Mouse (Mus musculus): ENCODE data around the gene Gpr157. TPM values are rescaled to one million over a fixed set of nuclear protein-coding genes. Genes with fewer than 3 reads are reported as not detected.

Gene Gpr157
- polyA plus RNA-seq, 1 experiment from 2014 or later = 0.16 TPM

DNA sequence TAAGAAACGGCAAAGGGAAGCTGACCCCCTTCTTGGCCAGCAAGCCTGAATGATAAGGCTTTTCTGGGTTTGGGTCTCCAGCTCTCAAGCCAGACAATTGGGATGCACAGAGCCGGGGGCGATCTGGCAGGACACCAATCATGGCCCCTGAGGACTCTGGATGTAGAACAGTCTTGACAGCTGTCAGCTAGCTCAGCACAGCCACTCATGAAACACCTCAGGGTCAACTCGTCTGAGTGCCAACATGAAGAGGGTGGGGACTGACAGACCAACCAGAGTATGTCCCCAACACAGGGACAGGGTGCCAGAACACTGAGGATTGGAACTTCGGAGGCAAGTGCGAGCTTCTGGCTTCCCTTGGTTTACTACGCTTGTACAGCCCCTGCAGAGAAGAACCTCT, 7.9 kb upstream of the Gpr157 start:
- H3K9me3 ChIP-seq (ENCODE audit: control insufficient read depth, low read length) = no peaks in the 10 kb centered on the region

DNA sequence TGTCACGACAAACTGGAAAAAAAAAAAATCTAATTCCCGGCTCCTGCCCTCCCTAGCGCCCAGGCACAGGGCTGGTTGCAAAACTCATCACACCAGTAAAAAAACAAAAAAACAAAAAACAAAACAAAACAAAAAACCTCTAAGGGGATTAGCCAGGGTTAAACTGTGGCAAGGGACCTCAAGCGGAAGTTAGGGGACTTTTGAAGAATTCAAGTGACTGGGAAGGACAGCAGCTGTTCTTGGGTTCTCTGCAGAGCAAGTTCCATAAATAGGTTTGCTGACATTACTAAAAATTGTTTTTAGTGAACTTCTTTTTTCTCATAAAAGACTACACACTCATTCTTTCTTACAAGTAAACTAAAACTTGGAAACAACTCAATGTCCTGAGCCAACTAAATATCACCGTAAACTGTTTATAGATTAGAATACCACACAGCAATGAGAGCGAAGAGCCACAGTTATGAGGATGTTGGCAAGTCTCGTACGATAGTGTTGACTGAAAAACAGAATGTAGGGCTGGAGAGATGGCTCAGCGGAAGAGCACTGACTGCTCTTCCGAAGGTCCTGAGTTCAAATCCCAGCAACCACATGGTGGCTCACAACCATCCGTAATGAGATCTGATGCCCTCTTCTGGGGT, 6.7 kb upstream of the Gpr157 start:
- Histone ChIP-seq H3K9ac (replicated peaks; ENCODE audit: low read depth, low read length) (no peak overlapping the region), H3K9me3 (ENCODE audit: control insufficient read depth, low read length) (no peaks in the 10 kb centered on the region), H3K27me3 (ENCODE audit: control insufficient read depth, insufficient read depth, low read length) (no peaks in the 10 kb centered on the region), H3K4me1 (ENCODE audit: control insufficient read depth, insufficient read depth, low read length) (no peaks in the 10 kb centered on the region), H3K36me3 (ENCODE audit: control insufficient read depth, insufficient read depth, low read length) (no peaks in the 10 kb centered on the region), H3K4me3 (ENCODE audit: low read depth, low read length) (no peak overlapping the region), H3K4me2 (ENCODE audit: low read depth, low read length) (no peak overlapping the region), H3K27ac (ENCODE audit: low read depth, low read length) (no peak overlapping the region)
- 87% methylated on average over 11 of the region's 11 CpGs for WGBS
- no peak for ATAC-seq (ENCODE audit: low read depth)

More for the DNA sequence above, 7.9 kb upstream of the Gpr157 start:
- Histone ChIP-seq H3K4me3 (ENCODE audit: low read depth, low read length) (no peak overlapping the region), H3K36me3 (ENCODE audit: control insufficient read depth, insufficient read depth, low read length) (no peaks in the 10 kb centered on the region), H3K27me3 (ENCODE audit: control insufficient read depth, insufficient read depth, low read length) (no peaks in the 10 kb centered on the region), H3K4me2 (ENCODE audit: low read depth, low read length) (no peak overlapping the region), H3K9ac (replicated peaks; ENCODE audit: low read depth, low read length) (no peak overlapping the region), H3K4me1 (ENCODE audit: control insufficient read depth, insufficient read depth, low read length) (no peaks in the 10 kb centered on the region), H3K27ac (ENCODE audit: low read depth, low read length) (no peak overlapping the region)
- ATAC-seq (ENCODE audit: low read depth) = no peak
- 79% methylated on average over 7 of the region's 7 CpGs for WGBS

DNA sequence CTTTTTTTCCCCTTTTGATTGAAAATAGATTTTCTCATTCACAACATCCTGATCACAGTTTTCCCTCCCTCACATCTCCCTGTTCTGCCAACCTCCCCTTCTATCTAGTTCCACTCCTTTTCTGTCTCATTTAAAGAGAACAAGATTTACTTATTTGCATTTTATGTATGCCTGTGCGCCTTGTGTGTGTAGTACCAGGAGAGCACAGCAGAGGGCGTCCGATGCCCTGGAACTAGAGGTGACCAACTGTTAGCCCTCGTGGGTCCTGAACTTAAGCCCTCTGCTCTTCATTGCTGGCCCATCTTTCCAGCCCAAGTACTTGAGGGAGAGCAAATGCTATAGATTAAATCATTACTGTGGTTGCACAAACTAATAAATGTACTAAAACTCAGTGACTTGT, 1.8 kb upstream of the Gpr157 start:
- ATAC-seq (ENCODE audit: low read depth) = no peak
- Histone ChIP-seq H3K9me3 (ENCODE audit: control insufficient read depth, low read length) (no peaks in the 10 kb centered on the region), H3K27me3 (ENCODE audit: control insufficient read depth, insufficient read depth, low read length) (0 out of 2 replicates have a peak, but pooled peaks cover 3% of the 10 kb centered on the region), H3K27ac (ENCODE audit: low read depth, low read length) (no peak overlapping the region), H3K4me2 (ENCODE audit: low read depth, low read length) (no peak overlapping the region), H3K4me1 (ENCODE audit: control insufficient read depth, insufficient read depth, low read length) (peaks cover 8% of the 10 kb centered on the region), H3K9ac (replicated peaks; ENCODE audit: low read depth, low read length) (no peak overlapping the region), H3K4me3 (ENCODE audit: low read depth, low read length) (no peak overlapping the region), H3K36me3 (ENCODE audit: control insufficient read depth, insufficient read depth, low read length) (no peaks in the 10 kb centered on the region)
- WGBS = 80% methylated on average over 4 of the region's 4 CpGs

DNA sequence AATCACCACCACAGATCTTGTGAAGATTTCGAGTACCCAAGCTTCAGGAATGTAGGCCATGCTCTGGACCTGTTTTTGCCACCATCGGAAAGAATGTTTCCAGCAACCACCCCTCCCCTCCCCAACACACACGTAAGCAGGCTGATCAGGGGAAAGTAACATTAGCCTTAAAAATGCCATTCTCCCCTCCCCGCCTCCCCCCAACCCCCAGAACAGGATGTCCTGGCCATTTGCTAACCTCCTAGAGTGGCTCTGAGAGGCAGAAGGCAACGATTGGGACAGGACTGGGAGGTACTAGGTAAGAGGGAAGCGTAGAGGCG, 364 bp upstream of the Gpr157 start:
- Histone ChIP-seq H3K27ac (ENCODE audit: low read depth, low read length) (no peak overlapping the region), H3K9me3 (ENCODE audit: control insufficient read depth, low read length) (no peaks in the 10 kb centered on the region), H3K4me2 (ENCODE audit: low read depth, low read length) (peak overlapping the region; percentile 93), H3K4me1 (ENCODE audit: control insufficient read depth, insufficient read depth, low read length) (peaks cover 8% of the 10 kb centered on the region), H3K4me3 (ENCODE audit: low read depth, low read length) (peak overlapping the region; percentile 44), H3K36me3 (ENCODE audit: control insufficient read depth, insufficient read depth, low read length) (no peaks in the 10 kb centered on the region), H3K9ac (replicated peaks; ENCODE audit: low read depth, low read length) (peak overlapping the region; percentile 58; the same call in 1 of the 2 replicates), H3K27me3 (ENCODE audit: control insufficient read depth, insufficient read depth, low read length) (0 out of 2 replicates have a peak, but pooled peaks cover 3% of the 10 kb centered on the region)
- ATAC-seq (ENCODE audit: low read depth) = no peak
- 3% methylated on average over 7 of the region's 7 CpGs for whole genome bisulfite sequencing

DNA sequence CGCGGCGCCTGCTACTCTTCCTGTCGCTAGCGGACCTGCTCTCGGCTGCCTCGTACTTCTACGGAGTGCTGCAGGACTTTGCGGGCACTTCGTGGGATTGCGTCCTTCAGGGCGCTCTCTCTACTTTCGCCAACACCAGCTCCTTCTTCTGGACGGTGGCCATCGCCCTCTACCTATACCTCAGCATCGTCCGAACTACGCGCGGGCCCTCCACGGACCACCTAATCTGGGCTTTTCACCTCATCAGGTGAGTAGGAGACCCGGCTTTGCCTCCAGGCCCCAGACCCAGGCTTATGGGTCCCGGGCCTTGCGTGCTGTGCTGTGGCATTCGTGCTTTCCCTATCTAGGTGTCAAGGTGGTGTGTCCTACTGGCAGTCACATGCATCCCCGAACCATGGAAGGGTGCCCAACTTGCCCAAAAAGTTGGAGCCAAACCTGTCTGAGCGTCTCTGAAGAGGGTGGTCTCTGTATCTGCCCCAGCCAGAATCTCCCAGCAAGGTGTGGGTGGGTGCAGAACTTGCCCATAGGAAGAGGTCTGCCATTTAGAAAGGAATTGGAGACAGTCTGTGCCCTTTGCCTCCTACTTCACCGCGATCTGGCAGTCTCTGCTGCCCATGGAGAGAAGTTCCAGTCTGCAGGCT, 845 bp downstream of the Gpr157 start:
- 14% methylated on average over 29 of the region's 29 CpGs for WGBS
- H3K4me1 ChIP-seq (ENCODE audit: control insufficient read depth, insufficient read depth, low read length) = peaks cover 8% of the 10 kb centered on the region
- H3K27ac ChIP-seq (ENCODE audit: low read depth, low read length) = no peak overlapping the region
- no peaks in the 10 kb centered on the region for H3K36me3 ChIP-seq (ENCODE audit: control insufficient read depth, insufficient read depth, low read length)
- H3K9me3 ChIP-seq (ENCODE audit: control insufficient read depth, low read length) = no peaks in the 10 kb centered on the region
- peak overlapping the region; percentile 58 for H3K9ac ChIP-seq (replicated peaks; ENCODE audit: low read depth, low read length)
- H3K27me3 ChIP-seq (ENCODE audit: control insufficient read depth, insufficient read depth, low read length) = 0 out of 2 replicates have a peak, but pooled peaks cover 3% of the 10 kb centered on the region
- no peak for ATAC-seq (ENCODE audit: low read depth)
- H3K4me2 ChIP-seq (ENCODE audit: low read depth, low read length) = peak overlapping the region; percentile 93
- peak overlapping the region; percentile 44 for H3K4me3 ChIP-seq (ENCODE audit: low read depth, low read length)

DNA sequence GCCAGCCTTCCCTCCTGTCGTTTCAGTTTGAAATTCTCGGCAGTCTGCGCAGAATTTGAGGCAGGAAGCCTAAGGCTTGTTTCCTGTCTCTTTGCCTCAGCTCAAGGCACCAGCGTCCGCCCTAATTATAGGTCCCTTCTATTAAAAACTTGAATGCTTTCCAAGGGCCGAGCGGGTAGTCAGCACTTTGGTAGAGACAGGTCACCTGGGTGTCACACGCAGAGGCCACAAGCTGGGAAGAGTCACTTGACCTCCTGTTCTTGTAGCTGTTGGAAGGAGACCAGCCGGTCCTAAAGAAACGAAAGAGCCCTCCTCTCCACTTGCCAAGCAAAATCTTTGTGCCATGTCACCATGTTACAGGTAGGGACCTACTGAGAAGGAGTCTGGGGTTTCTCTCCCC, 2.0 kb downstream of the Gpr157 start:
- Histone ChIP-seq H3K4me3 (ENCODE audit: low read depth, low read length) (no peak overlapping the region), H3K9me3 (ENCODE audit: control insufficient read depth, low read length) (no peaks in the 10 kb centered on the region), H3K9ac (replicated peaks; ENCODE audit: low read depth, low read length) (no peak overlapping the region), H3K4me1 (ENCODE audit: control insufficient read depth, insufficient read depth, low read length) (peaks cover 8% of the 10 kb centered on the region), H3K27me3 (ENCODE audit: control insufficient read depth, insufficient read depth, low read length) (0 out of 2 replicates have a peak, but pooled peaks cover 3% of the 10 kb centered on the region), H3K4me2 (ENCODE audit: low read depth, low read length) (no peak overlapping the region), H3K27ac (ENCODE audit: low read depth, low read length) (no peak overlapping the region), H3K36me3 (ENCODE audit: control insufficient read depth, insufficient read depth, low read length) (no peaks in the 10 kb centered on the region)
- 81% methylated on average over 10 of the region's 10 CpGs for WGBS
- no peak for ATAC-seq (ENCODE audit: low read depth)

DNA sequence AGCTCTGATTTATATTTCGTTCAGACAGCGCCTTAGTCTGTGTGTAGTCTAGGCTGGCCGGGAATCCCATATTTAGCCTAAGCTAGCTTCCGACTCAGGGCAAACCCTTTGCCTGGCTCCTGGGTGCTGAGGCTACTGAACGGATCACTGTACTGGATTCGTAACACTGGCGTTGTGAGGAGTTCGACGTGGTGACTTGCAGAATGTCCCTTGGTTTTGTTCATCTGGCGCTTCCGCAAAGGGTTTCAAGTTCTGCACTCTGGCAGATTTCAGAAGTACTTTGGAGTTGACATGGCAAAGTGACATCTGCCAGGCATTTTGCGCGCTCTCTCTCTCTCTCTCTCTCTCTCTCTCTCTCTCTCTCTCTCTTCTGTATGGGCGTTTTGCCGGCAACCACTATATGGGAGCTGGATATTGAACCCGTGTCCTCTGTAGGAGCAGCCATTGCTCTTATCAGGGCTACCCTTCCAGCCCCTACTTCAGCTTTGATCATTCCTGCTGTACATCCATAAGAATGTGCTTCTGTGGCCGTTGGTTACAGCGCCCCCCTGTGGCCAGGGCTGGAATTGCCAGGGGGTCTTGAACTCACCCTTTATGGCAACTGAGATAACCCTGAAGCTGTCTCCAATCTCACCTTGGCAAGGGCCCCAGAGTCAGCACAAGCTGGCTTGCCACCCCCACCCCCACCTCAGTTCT, 4.9 kb downstream of the Gpr157 start:
- Histone ChIP-seq H3K4me3 (ENCODE audit: low read depth, low read length) (no peak overlapping the region), H3K9ac (replicated peaks; ENCODE audit: low read depth, low read length) (no peak overlapping the region), H3K9me3 (ENCODE audit: control insufficient read depth, low read length) (no peaks in the 10 kb centered on the region), H3K27ac (ENCODE audit: low read depth, low read length) (no peak overlapping the region), H3K27me3 (ENCODE audit: control insufficient read depth, insufficient read depth, low read length) (0 out of 2 replicates have a peak, but pooled peaks cover 3% of the 10 kb centered on the region), H3K4me2 (ENCODE audit: low read depth, low read length) (no peak overlapping the region), H3K4me1 (ENCODE audit: control insufficient read depth, insufficient read depth, low read length) (peaks cover 13% of the 10 kb centered on the region), H3K36me3 (ENCODE audit: control insufficient read depth, insufficient read depth, low read length) (no peaks in the 10 kb centered on the region)
- ATAC-seq (ENCODE audit: low read depth) = no peak
- WGBS = 87% methylated on average over 18 of the region's 18 CpGs

DNA sequence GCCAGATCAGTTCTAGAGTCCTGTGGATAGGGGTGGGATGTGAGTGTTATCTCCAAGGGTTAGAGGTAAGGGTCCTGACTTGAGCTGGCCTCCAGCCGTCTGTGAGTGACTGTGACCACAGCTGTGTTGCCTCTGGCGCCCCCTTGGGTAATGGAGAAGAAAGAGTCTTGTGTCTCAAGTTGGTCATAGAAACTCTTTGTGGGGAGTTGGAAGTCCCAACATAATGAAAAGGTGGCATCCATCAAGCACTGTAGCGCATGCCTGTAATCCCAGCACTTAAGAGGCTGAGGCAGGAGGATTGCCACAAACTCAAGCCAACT, 5.4 kb downstream of the Gpr157 start:
- no peak for ATAC-seq (ENCODE audit: low read depth)
- peaks cover 13% of the 10 kb centered on the region for H3K4me1 ChIP-seq (ENCODE audit: control insufficient read depth, insufficient read depth, low read length)
- H3K4me2 ChIP-seq (ENCODE audit: low read depth, low read length) = no peak overlapping the region
- H3K36me3 ChIP-seq (ENCODE audit: control insufficient read depth, insufficient read depth, low read length) = no peaks in the 10 kb centered on the region
- H3K9me3 ChIP-seq (ENCODE audit: control insufficient read depth, low read length) = no peaks in the 10 kb centered on the region
- WGBS = 75% methylated on average over 3 of the region's 3 CpGs
- H3K9ac ChIP-seq (replicated peaks; ENCODE audit: low read depth, low read length) = no peak overlapping the region
- 0 out of 2 replicates have a peak, but pooled peaks cover 3% of the 10 kb centered on the region for H3K27me3 ChIP-seq (ENCODE audit: control insufficient read depth, insufficient read depth, low read length)
- H3K4me3 ChIP-seq (ENCODE audit: low read depth, low read length) = no peak overlapping the region
- no peak overlapping the region for H3K27ac ChIP-seq (ENCODE audit: low read depth, low read length)
